Mouse (Mus musculus) heart, adult 11 months (tissue): Measurements from ENCODE around the gene Gm45837.
A peak's percentile ranks its signal among the peaks of the same experiment; 100 is the strongest.
"Not testable (repeated sequence)": the region's sequence is repeated elsewhere in the genome, so short reads cannot be mapped to it uniquely, and the experiment has no call there.

Source experiments
- DNase-seq: peaks from one replicate; pipeline ENCODE4 v3.0.0; 2022

Gene Gm45837

GRCm38 (mm10) chr7:101509212-101509611 is 98.5 kb downstream of the Gm45837 start:
- DNase-seq, result no peak

GRCm38 (mm10) chr7:101513655-101514054 is 103.0 kb downstream of the Gm45837 start:
- DNase-seq, result no peak

- peak; percentile 86 for DNase-seq
Measured at GRCm38 (mm10) chr7:101514768-101515167, 104.1 kb downstream of the Gm45837 start.

- DNase-seq, result no peak
Measured at GRCm38 (mm10) chr7:101515295-101515694, 104.6 kb downstream of the Gm45837 start.

GRCm38 (mm10) chr7:101516460-101516859 is 105.8 kb downstream of the Gm45837 start:
- DNase-seq, result peak; percentile 82

GRCm38 (mm10) chr7:101521696-101522095 is 111.0 kb downstream of the Gm45837 start:
- DNase-seq, result no peak

GRCm38 (mm10) chr7:101523205-101523604 is 112.5 kb downstream of the Gm45837 start:
- DNase-seq, result no peak

- DNase-seq, result no peak
Measured at GRCm38 (mm10) chr7:101526484-101526883, 115.8 kb downstream of the Gm45837 start.

- DNase-seq, result no peak
Measured at GRCm38 (mm10) chr7:101534428-101534827, 123.7 kb downstream of the Gm45837 start.

- DNase-seq, result no peak
Measured at GRCm38 (mm10) chr7:101535102-101535501, 124.4 kb downstream of the Gm45837 start.

GRCm38 (mm10) chr7:101535517-101535916 is 124.8 kb downstream of the Gm45837 start:
- DNase-seq, result no peak

GRCm38 (mm10) chr7:101537541-101537940 is 126.9 kb downstream of the Gm45837 start:
- peak; percentile 92 for DNase-seq

GRCm38 (mm10) chr7:101538141-101538933 is 127.7 kb downstream of the Gm45837 start:
- DNase-seq, result peak; percentile 91

- no peak for DNase-seq
Measured at GRCm38 (mm10) chr7:101539774-101540173, 129.1 kb downstream of the Gm45837 start.

- peak; percentile 91 for DNase-seq
Measured at GRCm38 (mm10) chr7:101540684-101541083, 130.0 kb downstream of the Gm45837 start.

GRCm38 (mm10) chr7:101541132-101541531 is 130.4 kb downstream of the Gm45837 start:
- DNase-seq, result no peak

- DNase-seq, result no peak
Measured at GRCm38 (mm10) chr7:101541734-101542133, 131.0 kb downstream of the Gm45837 start.

- DNase-seq, result peak; percentile 77
Measured at GRCm38 (mm10) chr7:101547651-101548050, 137.0 kb downstream of the Gm45837 start.

GRCm38 (mm10) chr7:101549266-101549665 is 138.6 kb downstream of the Gm45837 start:
- peak; percentile 72 for DNase-seq

GRCm38 (mm10) chr7:101550686-101551485 is 140.2 kb downstream of the Gm45837 start:
- DNase-seq, result peak; percentile 83

GRCm38 (mm10) chr7:101551530-101551929 is 140.8 kb downstream of the Gm45837 start:
- DNase-seq, result peak; percentile 84

- not testable (repeated sequence) for DNase-seq
Measured at GRCm38 (mm10) chr7:101555473-101555872, 144.8 kb downstream of the Gm45837 start.

- DNase-seq, result no peak
Measured at GRCm38 (mm10) chr7:101557391-101557790, 146.7 kb downstream of the Gm45837 start.

GRCm38 (mm10) chr7:101559393-101559792 is 148.7 kb downstream of the Gm45837 start:
- DNase-seq, result peak; percentile 72
